Mouse (Mus musculus) MEL (cell line): ENCODE data around the gene Snapc5. TPM values are rescaled to one million over a fixed set of nuclear protein-coding genes. Genes with fewer than 3 reads are reported as not detected.

Experiments
- DNase-seq: peaks from one replicate; pipeline ENCODE4 v3.0.0; 2011; ENCODE audit warnings: low read depth, low spot score
- H3K27ac ChIP-seq: 2 replicates; pipeline ENCODE4 v1.5.1; 2012; ENCODE audit warnings: low read depth, mild to moderate bottlenecking, control low read depth, low read length, moderate library complexity; ENCODE audit not compliant: control insufficient read depth
- H3K27me3 ChIP-seq, 2 experiments: fragments of 150-350 bp in 1 of 2; sonication (generic) in 1 of 2; 2 replicates each; pipeline ENCODE4 v1.6.1; 2012; ENCODE audit warnings: low read length in 2 of 2, mild to moderate bottlenecking in 2 of 2, improper control_type of control experiment in 1 of 2, moderate library complexity in 1 of 2; ENCODE audit not compliant: insufficient read depth in 2 of 2, control insufficient read depth in 1 of 2
- H3K36me3 ChIP-seq, 2 experiments: 2 replicates each; pipeline ENCODE4 v1.6.1; 2012 to 2014; ENCODE audit warnings: low read length in 2 of 2, improper control_type of control experiment in 1 of 2, inconsistent platforms in 1 of 2, mild to moderate bottlenecking in 1 of 2; ENCODE audit not compliant: insufficient read depth in 2 of 2, control insufficient read depth in 1 of 2
- H3K4me1 ChIP-seq, 2 experiments: fragments of 150-350 bp in 1 of 2; sonication (generic) in 1 of 2; 2 replicates each; pipeline ENCODE4 v1.6.1; 2012; ENCODE audit warnings: low read length in 2 of 2, improper control_type of control experiment in 1 of 2, mild to moderate bottlenecking in 1 of 2; ENCODE audit not compliant: insufficient read depth in 2 of 2, control insufficient read depth in 1 of 2
- H3K4me3 ChIP-seq, 2 experiments: fragments of 150-350 bp in 1 of 2; sonication (generic) in 1 of 2; 2 replicates each; pipeline ENCODE4 v1.5.1; 2012; ENCODE audit warnings: low read depth in 2 of 2, low read length in 2 of 2, mild to moderate bottlenecking in 2 of 2, moderate library complexity in 2 of 2, control low read depth in 1 of 2, improper control_type of control experiment in 1 of 2; ENCODE audit not compliant: control insufficient read depth in 1 of 2, insufficient read depth in 1 of 2
- H3K79me2 ChIP-seq: 2 replicates; pipeline ENCODE4 v1.6.1; 2012; ENCODE audit warnings: mild to moderate bottlenecking, low read length, moderate library complexity; ENCODE audit not compliant: control insufficient read depth, poor library complexity, insufficient read depth
- H3K9ac ChIP-seq: 2 replicates; pipeline ENCODE4 v1.6.1; 2012; ENCODE audit warnings: low read depth, mild to moderate bottlenecking, control low read depth, low read length, moderate library complexity; ENCODE audit not compliant: control insufficient read depth, poor library complexity, severe bottlenecking
- H3K9me3 ChIP-seq: fragments of 150-350 bp; sonication (generic); replicated peaks from 2 replicates; pipeline ENCODE4 v1.6.1; 2012; ENCODE audit warnings: mild to moderate bottlenecking, low read length, improper control_type of control experiment, moderate library complexity; ENCODE audit not compliant: insufficient read depth
- CTCF ChIP-seq, 3 experiments: IDR thresholded peaks in 2 of 3; conservative IDR thresholded peaks in 1 of 3; 2 replicates each; pipeline ENCODE4 v1.5.1; 2011 to 2012; ENCODE audit warnings: low read length in 3 of 3, low read depth in 2 of 3, mild to moderate bottlenecking in 2 of 3, improper control_type of control experiment in 1 of 3, inconsistent platforms in 1 of 3, mixed read lengths in 1 of 3, moderate library complexity in 1 of 3; ENCODE audit not compliant: control insufficient read depth in 1 of 3, insufficient read depth in 1 of 3, poor library complexity in 1 of 3, severe bottlenecking in 1 of 3
- E2F4 ChIP-seq: IDR thresholded peaks from 2 replicates; pipeline ENCODE4 v1.6.1; 2011; ENCODE audit warnings: low read depth, low read length, improper control_type of control experiment, borderline replicate concordance
- ETS1 ChIP-seq: IDR thresholded peaks from 2 replicates; pipeline ENCODE4 v1.6.1; 2012; ENCODE audit warnings: low read depth, mild to moderate bottlenecking, inconsistent platforms, low read length, improper control_type of control experiment, moderate library complexity
- KAT2A ChIP-seq: conservative IDR thresholded peaks from 2 replicates; pipeline ENCODE4 v1.6.1; 2012; ENCODE audit warnings: low read depth, low read length, improper control_type of control experiment, inconsistent platforms
- MAFK ChIP-seq: IDR thresholded peaks from 2 replicates; pipeline ENCODE4 v1.6.1; 2011; ENCODE audit warnings: low read depth, mild to moderate bottlenecking, low read length, improper control_type of control experiment, borderline replicate concordance
- MAX ChIP-seq: IDR thresholded peaks from 2 replicates; pipeline ENCODE4 v1.6.1; 2011; ENCODE audit warnings: low read length, improper control_type of control experiment
- MAZ ChIP-seq: IDR thresholded peaks from 2 replicates; pipeline ENCODE4 v1.6.1; 2012; ENCODE audit warnings: low read depth, mild to moderate bottlenecking, inconsistent platforms, low read length, improper control_type of control experiment
- MXI1 ChIP-seq: IDR thresholded peaks from 2 replicates; pipeline ENCODE4 v1.6.1; 2011; ENCODE audit warnings: mild to moderate bottlenecking, low read depth, low read length, improper control_type of control experiment
- MYC ChIP-seq: IDR thresholded peaks from 2 replicates; pipeline ENCODE4 v1.6.1; 2011; ENCODE audit warnings: low read depth, mild to moderate bottlenecking, low read length, improper control_type of control experiment, moderate library complexity
- NELFE ChIP-seq: IDR thresholded peaks from 2 replicates; pipeline ENCODE4 v1.6.1; 2011; ENCODE audit warnings: low read depth, low read length, improper control_type of control experiment
- POLR2AphosphoS5 ChIP-seq: IDR thresholded peaks from 2 replicates; pipeline ENCODE4 v1.6.1; 2012; ENCODE audit warnings: low read depth, borderline replicate concordance, mild to moderate bottlenecking, inconsistent platforms, low read length, moderate library complexity, mixed read lengths
- RCOR1 ChIP-seq: IDR thresholded peaks from 2 replicates; pipeline ENCODE4 v1.6.1; 2012; ENCODE audit warnings: low read depth, mild to moderate bottlenecking, inconsistent platforms, low read length, improper control_type of control experiment
- SIN3A ChIP-seq: IDR thresholded peaks from 2 replicates; pipeline ENCODE4 v1.6.1; 2012; ENCODE audit warnings: low read length, improper control_type of control experiment, inconsistent platforms
- TAL1 ChIP-seq: IDR thresholded peaks from 2 replicates; pipeline ENCODE4 v1.6.1; 2012; ENCODE audit warnings: mild to moderate bottlenecking, inconsistent platforms, low read length, moderate library complexity, mixed read lengths
- TBP ChIP-seq: IDR thresholded peaks from 2 replicates; pipeline ENCODE4 v1.8.0; 2011; ENCODE audit warnings: low read depth, low read length, improper control_type of control experiment
- UBTF ChIP-seq: IDR thresholded peaks from 2 replicates; pipeline ENCODE4 v1.6.1; 2012; ENCODE audit warnings: low read depth, mild to moderate bottlenecking, inconsistent platforms, low read length, improper control_type of control experiment, moderate library complexity, borderline replicate concordance; ENCODE audit not compliant: insufficient read depth
- USF2 ChIP-seq, 2 experiments: IDR thresholded peaks; 2 replicates each; pipeline ENCODE4 v1.6.1; 2011 to 2012; ENCODE audit warnings: improper control_type of control experiment in 2 of 2, low read length in 2 of 2, borderline replicate concordance in 1 of 2, inconsistent platforms in 1 of 2, low read depth in 1 of 2, mild to moderate bottlenecking in 1 of 2; ENCODE audit not compliant: insufficient read depth in 1 of 2
- ZKSCAN1 ChIP-seq: IDR thresholded peaks from 2 replicates; pipeline ENCODE4 v1.6.1; 2012; ENCODE audit warnings: low read depth, mild to moderate bottlenecking, inconsistent platforms, low read length, improper control_type of control experiment, moderate library complexity
- ZNF384 ChIP-seq: IDR thresholded peaks from 2 replicates; pipeline ENCODE4 v1.6.1; 2012; ENCODE audit warnings: low read depth, mild to moderate bottlenecking, inconsistent platforms, low read length, improper control_type of control experiment
- polyA plus RNA-seq, 2 experiments: library from polyadenylated mRNA; stranded (reverse) in 1 of 2; unstranded in 1 of 2; fragments of >175 nt in 1 of 2; fragments of >200 nt in 1 of 2; gene quantifications; 2 replicates each; pipeline versions ENCODE4 v1.2.1 to v1.2.4; 2012; ENCODE audit warnings: low replicate concordance in 2 of 2, low read depth in 1 of 2; ENCODE audit not compliant: insufficient read length in 2 of 2, insufficient read depth in 1 of 2, missing spikeins in 1 of 2
- total RNA-seq: library from RNA; depleted of rRNA; stranded (reverse); fragments of 300-350 nt; gene quantifications from 2 replicates; pipeline ENCODE4 v1.2.3, GENCODE M21; 2012

Gene Snapc5
- total and polyA plus RNA-seq, 3 experiments, result 8.6 to 10.6 TPM; not detected in 1

DNA sequence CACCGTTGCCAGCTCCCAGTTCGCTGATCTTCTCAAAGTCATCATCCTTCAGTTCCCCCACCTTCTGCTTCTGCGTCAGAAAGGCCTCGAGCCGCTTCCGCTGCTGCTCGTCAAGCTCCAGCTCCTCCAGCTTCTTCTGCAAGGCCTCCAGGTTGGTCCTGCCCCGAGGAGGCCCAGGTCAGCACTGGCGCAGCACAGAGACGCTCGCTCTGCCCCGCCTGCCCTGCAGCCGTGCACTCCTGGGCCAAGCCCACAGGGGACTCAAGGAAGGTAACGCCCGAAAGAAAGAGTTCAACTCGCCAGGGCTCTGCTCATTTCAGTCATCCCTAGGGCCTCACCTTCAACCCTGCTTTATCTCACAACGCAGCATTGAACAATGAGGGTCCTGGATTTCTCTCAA lies 35.4 kb downstream of the Snapc5 start:
- H3K4me1 ChIP-seq, result peaks cover 0 to 6% of the 10 kb centered on the region in 2 experiments; a peak in 2 of 4 replicates
- H3K4me3 ChIP-seq, result no peak overlapping the region

GRCm38 (mm10) chr9:64216090-64216489 lies 37.0 kb downstream of the Snapc5 start:
- no peak overlapping the region for H3K9ac ChIP-seq
- H3K9me3 ChIP-seq, result no peaks in the 10 kb centered on the region
- H3K4me3 ChIP-seq, result no peak overlapping the region
- H3K27me3 ChIP-seq, result no peaks in the 10 kb centered on the region
- no peak overlapping the region for H3K27ac ChIP-seq
- no peak for TF ChIP-seq POLR2AphosphoS5
- TF ChIP-seq KAT2A, result no peak
- TF ChIP-seq ZNF384, result no peak
- peak; percentile 39; the same call in 1 of the 2 replicates for TF ChIP-seq MAX
- no peak for TF ChIP-seq USF2 (IDR thresholded peaks at IDR 0.05; ENCODE audit: borderline replicate concordance in 1 of 2, insufficient read depth in 1 of 2, low read depth in 1 of 2, low read length in 2 of 2)
- no peak for TF ChIP-seq TBP
- TF ChIP-seq MYC, result no peak
- TF ChIP-seq MXI1, result peak; percentile 59
- TF ChIP-seq ETS1, result 0 out of 2 replicates have a peak, but pooled peaks have one; percentile 21
- TF ChIP-seq CTCF (IDR thresholded peaks at IDR 0.05 in 2 of 3, conservative IDR thresholded peaks at IDR 0.05 in 1 of 3; ENCODE audit: control insufficient read depth in 1 of 3, insufficient read depth in 1 of 3, low read depth in 2 of 3, low read length in 3 of 3, poor library complexity in 1 of 3, severe bottlenecking in 1 of 3), result no peak
- no peak for TF ChIP-seq ZKSCAN1
- TF ChIP-seq NELFE, result no peak
- TF ChIP-seq MAZ, result no peak
- TF ChIP-seq SIN3A, result peak; percentile 56
- TF ChIP-seq E2F4, result no peak
- H3K79me2 ChIP-seq, result no peaks in the 10 kb centered on the region
- peaks cover 0 to 2% of the 10 kb centered on the region in 2 experiments; a peak in 2 of 4 replicates for H3K36me3 ChIP-seq
- H3K4me1 ChIP-seq, result peaks cover 0 to 6% of the 10 kb centered on the region in 2 experiments; a peak in 2 of 4 replicates
- DNase-seq, result peak; percentile 43

More for the DNA sequence above, 35.4 kb downstream of the Snapc5 start:
- no peak overlapping the region for H3K27ac ChIP-seq
- H3K9ac ChIP-seq, result no peak overlapping the region
- no peaks in the 10 kb centered on the region for H3K27me3 ChIP-seq
- H3K36me3 ChIP-seq, result peaks cover 1 to 2% of the 10 kb centered on the region in 2 experiments; a peak in 3 of 4 replicates
- no peaks in the 10 kb centered on the region for H3K79me2 ChIP-seq
- DNase-seq, result no peak
- H3K9me3 ChIP-seq, result no peaks in the 10 kb centered on the region
- TF ChIP-seq TAL1 (no peak), MAFK (no peak), UBTF (no peak), RCOR1 (no peak)
